Mouse (Mus musculus) intestine, embryonic 15.5 days (tissue): ENCODE results near the gene Ctbp2. TPM values are rescaled to one million over a fixed set of nuclear protein-coding genes. Genes with fewer than 3 reads are reported as not detected.
A peak's percentile ranks its signal among the peaks of the same experiment; 100 is the strongest.

ENCODE experiments used
- ATAC-seq: fragments of 200-750 bp; cut with Nextera tagmentation; 2 replicates; pipeline ENCODE4 v1.8.0; 2017; ENCODE audit warnings: moderate TSS enrichment, moderate library complexity
- H3K27ac ChIP-seq: fragments of 300-500 bp; sonication (generic); 2 replicates; pipeline ENCODE4 v1.5.1; 2015; ENCODE audit warnings: mild to moderate bottlenecking, inconsistent platforms
- H3K27me3 ChIP-seq: fragments of 300-500 bp; sonication (generic); replicated peaks from 2 replicates; pipeline ENCODE4 v1.6.1; 2015; ENCODE audit warnings: inconsistent platforms
- H3K36me3 ChIP-seq: fragments of 300-500 bp; sonication (generic); 2 replicates; pipeline ENCODE4 v1.6.1; 2015; ENCODE audit warnings: inconsistent platforms
- H3K4me1 ChIP-seq: fragments of 300-500 bp; sonication (generic); replicated peaks from 2 replicates; pipeline ENCODE4 v1.6.1; 2015; ENCODE audit warnings: inconsistent platforms
- H3K4me2 ChIP-seq: fragments of 300-500 bp; sonication (generic); replicated peaks from 2 replicates; pipeline ENCODE4 v1.6.1; 2015; ENCODE audit warnings: mild to moderate bottlenecking, inconsistent platforms
- H3K4me3 ChIP-seq: fragments of 300-500 bp; sonication (generic); replicated peaks from 2 replicates; pipeline ENCODE4 v1.5.1; 2015; ENCODE audit warnings: inconsistent platforms
- H3K9ac ChIP-seq: fragments of 300-500 bp; sonication (generic); 2 replicates; pipeline ENCODE4 v1.6.1; 2015; ENCODE audit warnings: inconsistent platforms
- H3K9me3 ChIP-seq: fragments of 300-500 bp; sonication (generic); 2 replicates; pipeline ENCODE4 v1.6.1; 2016; ENCODE audit warnings: inconsistent platforms
- WGBS: fragments of 180-500 bp; shearing (Covaris S2); methylation state at CpG from one replicate; pipeline ENCODE4 v1.1.7; 2015; 5-methylcytosine and 5-hydroxymethylcytosine counted together
- polyA plus RNA-seq: library from polyadenylated mRNA; unstranded; fragments of >200 nt; fragmentation: Nextera tagmentation; extraction: Ambion mirVana; gene quantifications from 2 replicates; pipeline ENCODE4 v1.2.1, GENCODE M21; 2015

Gene Ctbp2
- polyA plus RNA-seq, 1 experiment from 2014 or later, result 85.5 TPM

- ATAC-seq, result no peak
- H3K4me3 ChIP-seq, result no peak overlapping the region
Measured at GRCm38 (mm10) chr7:133133552-133133951, 9.4 kb upstream of the Ctbp2 start.

GRCm38 (mm10) chr7:133132702-133133101 is 8.5 kb upstream of the Ctbp2 start:
- no peak overlapping the region for H3K4me2 ChIP-seq
- H3K9me3 ChIP-seq, result no peaks in the 10 kb centered on the region
- H3K27ac ChIP-seq, result no peak overlapping the region
- ATAC-seq, result no peak
- H3K27me3 ChIP-seq, result no peaks in the 10 kb centered on the region
- no peaks in the 10 kb centered on the region for H3K4me1 ChIP-seq
- no peak overlapping the region for H3K9ac ChIP-seq
- H3K36me3 ChIP-seq, result no peaks in the 10 kb centered on the region
- 95% methylated on average over 5 of the region's 5 CpGs for WGBS
- no peak overlapping the region for H3K4me3 ChIP-seq

More at GRCm38 (mm10) chr7:133133552-133133951, 9.4 kb upstream of the Ctbp2 start:
- Histone ChIP-seq H3K27me3 (no peaks in the 10 kb centered on the region), H3K36me3 (no peaks in the 10 kb centered on the region), H3K4me2 (no peak overlapping the region), H3K9ac (no peak overlapping the region), H3K27ac (no peak overlapping the region), H3K9me3 (no peaks in the 10 kb centered on the region), H3K4me1 (no peaks in the 10 kb centered on the region)
- WGBS, result 72% methylated on average over 5 of the region's 5 CpGs

DNA sequence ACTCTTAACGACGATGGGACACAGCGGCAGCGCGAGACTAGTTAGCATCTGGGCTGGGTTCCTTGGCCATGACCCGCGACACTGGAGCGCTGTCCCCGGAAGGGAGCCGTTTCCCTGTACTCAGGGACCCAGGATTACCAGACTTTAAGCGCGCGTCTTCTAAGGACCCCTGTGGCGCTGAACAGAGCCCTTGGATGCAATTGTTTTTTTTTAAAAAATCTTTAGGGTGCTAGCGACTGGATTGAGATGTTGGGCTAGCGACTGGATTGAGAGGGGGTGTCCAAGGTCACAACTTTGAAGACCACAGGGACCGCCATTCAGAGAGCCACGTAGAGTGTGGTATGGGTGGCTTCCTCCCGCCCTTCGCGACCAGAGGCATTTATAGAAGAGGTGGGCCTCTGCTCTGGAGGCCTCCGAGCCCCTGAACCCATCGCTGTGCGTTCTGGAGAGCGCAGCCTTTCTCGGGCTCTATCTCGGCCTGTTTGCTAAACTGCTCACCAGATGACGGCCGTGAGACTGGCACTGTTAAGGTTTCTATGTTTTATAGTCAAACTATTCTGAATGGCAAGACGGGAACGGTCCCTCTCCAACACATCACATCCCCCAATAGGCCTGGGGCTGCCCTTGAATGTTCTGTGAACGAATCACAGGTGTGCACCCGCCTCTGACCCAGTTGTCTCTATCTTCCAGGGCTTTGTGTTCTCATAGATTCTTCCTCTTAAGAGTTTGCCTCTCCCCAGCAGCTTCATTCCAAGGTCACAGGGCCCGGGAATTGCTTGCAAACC is 739 bp upstream of the Ctbp2 start:
- 13% methylated on average over 34 of the region's 34 CpGs for WGBS
- no peaks in the 10 kb centered on the region for H3K36me3 ChIP-seq
- no peaks in the 10 kb centered on the region for H3K9me3 ChIP-seq
- H3K27ac ChIP-seq, result peak overlapping the region; percentile 99
- peak overlapping the region; percentile 89 for H3K4me2 ChIP-seq
- peak overlapping the region; percentile 95 for H3K4me3 ChIP-seq
- H3K9ac ChIP-seq, result peak overlapping the region; percentile 76
- H3K27me3 ChIP-seq, result no peaks in the 10 kb centered on the region
- peak; percentile 13 for ATAC-seq
- peaks cover 11% of the 10 kb centered on the region for H3K4me1 ChIP-seq

- Histone ChIP-seq H3K27me3 (no peaks in the 10 kb centered on the region), H3K36me3 (no peaks in the 10 kb centered on the region), H3K4me3 (peak within 1 kb of the TSS; percentile 95), H3K9me3 (no peaks in the 10 kb centered on the region), H3K9ac (peak within 1 kb of the TSS; percentile 96), H3K27ac (peak within 1 kb of the TSS; percentile 99), H3K4me1 (peaks cover 15% of the 10 kb centered on the region), H3K4me2 (peak within 1 kb of the TSS; percentile 89)
- peak; percentile 72 for ATAC-seq
- under 1% methylated on average over 31 of the region's 53 CpGs for WGBS
Measured at GRCm38 (mm10) chr7:133123244-133123998, 733 bp downstream of the Ctbp2 start, which contains the start of gene Fgfr2. Gene Fgfr2 (minus strand): TSS chr7:133123350.

DNA sequence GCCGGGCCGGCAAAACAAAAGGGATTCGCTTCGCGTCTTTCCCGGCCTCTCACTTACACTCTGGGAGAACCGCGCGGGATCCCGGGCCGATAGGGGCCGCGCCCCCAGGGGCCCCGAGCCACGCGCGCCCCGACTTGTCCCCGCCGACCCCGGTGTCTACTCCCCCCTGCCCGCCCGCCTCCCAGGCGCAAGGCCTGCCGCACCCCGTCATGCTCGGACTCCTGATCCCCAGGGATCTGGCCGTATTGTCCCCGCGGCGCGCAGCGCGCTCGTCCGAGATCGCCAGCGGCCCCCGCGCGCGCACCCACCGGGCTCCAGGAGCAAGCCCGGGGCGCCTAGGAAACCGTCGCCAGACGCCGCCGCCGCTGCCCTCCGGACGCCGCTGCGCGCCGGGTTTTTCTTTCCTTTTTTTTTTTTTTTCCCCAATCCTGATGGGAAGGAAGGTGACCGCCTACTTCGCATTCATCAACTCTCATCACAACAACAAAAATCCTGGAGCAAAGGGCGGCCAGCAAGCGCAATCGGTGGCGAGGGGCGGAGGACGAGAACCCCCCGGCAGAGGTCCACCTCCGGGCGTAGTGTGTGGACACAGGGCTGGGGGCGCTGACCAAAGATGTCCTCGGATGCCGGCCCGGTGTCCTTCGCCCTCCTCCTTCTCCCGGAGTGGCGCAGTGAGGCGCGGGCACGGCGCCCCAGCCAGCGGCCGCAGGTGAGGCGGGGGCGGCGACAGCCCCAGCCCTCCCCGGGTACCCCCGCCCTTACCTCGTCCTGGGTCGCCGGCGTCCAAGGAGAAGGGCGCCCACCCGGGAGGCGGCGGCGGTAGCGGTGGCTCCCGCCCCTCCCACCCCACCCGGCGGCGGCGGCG is 1.5 kb downstream of the Ctbp2 start:
- no peak; the same call in 1 of the 2 replicates for ATAC-seq

GRCm38 (mm10) chr7:133121661-133122378 is 2.3 kb downstream of the Ctbp2 start:
- ATAC-seq, result no peak
- Histone ChIP-seq H3K9ac (peak overlapping the region; percentile 96), H3K9me3 (no peaks in the 10 kb centered on the region), H3K4me2 (peak overlapping the region; percentile 89), H3K4me3 (peak overlapping the region; percentile 95), H3K4me1 (peaks cover 24% of the 10 kb centered on the region), H3K36me3 (no peaks in the 10 kb centered on the region), H3K27me3 (no peaks in the 10 kb centered on the region), H3K27ac (peak overlapping the region; percentile 99)
- WGBS, result under 1% methylated on average over 72 of the region's 94 CpGs

More for the DNA sequence above, 1.5 kb downstream of the Ctbp2 start:
- Histone ChIP-seq H3K4me1 (peaks cover 19% of the 10 kb centered on the region), H3K4me3 (peak overlapping the region; percentile 95), H3K9me3 (no peaks in the 10 kb centered on the region), H3K36me3 (no peaks in the 10 kb centered on the region), H3K9ac (peak overlapping the region; percentile 96), H3K27me3 (no peaks in the 10 kb centered on the region), H3K27ac (peak overlapping the region; percentile 99), H3K4me2 (peak overlapping the region; percentile 89)
- under 1% methylated on average over 80 of the region's 102 CpGs for WGBS

GRCm38 (mm10) chr7:133121080-133121607 is 3.0 kb downstream of the Ctbp2 start:
- peak overlapping the region; percentile 99 for H3K27ac ChIP-seq
- H3K4me2 ChIP-seq, result peak overlapping the region; percentile 89
- no peaks in the 10 kb centered on the region for H3K27me3 ChIP-seq
- peaks cover 25% of the 10 kb centered on the region for H3K4me1 ChIP-seq
- H3K36me3 ChIP-seq, result no peaks in the 10 kb centered on the region
- ATAC-seq, result no peak
- H3K9ac ChIP-seq, result peak overlapping the region; percentile 96
- H3K4me3 ChIP-seq, result peak overlapping the region; percentile 95
- WGBS, result 4% methylated on average over 14 of the region's 14 CpGs
- no peaks in the 10 kb centered on the region for H3K9me3 ChIP-seq

DNA sequence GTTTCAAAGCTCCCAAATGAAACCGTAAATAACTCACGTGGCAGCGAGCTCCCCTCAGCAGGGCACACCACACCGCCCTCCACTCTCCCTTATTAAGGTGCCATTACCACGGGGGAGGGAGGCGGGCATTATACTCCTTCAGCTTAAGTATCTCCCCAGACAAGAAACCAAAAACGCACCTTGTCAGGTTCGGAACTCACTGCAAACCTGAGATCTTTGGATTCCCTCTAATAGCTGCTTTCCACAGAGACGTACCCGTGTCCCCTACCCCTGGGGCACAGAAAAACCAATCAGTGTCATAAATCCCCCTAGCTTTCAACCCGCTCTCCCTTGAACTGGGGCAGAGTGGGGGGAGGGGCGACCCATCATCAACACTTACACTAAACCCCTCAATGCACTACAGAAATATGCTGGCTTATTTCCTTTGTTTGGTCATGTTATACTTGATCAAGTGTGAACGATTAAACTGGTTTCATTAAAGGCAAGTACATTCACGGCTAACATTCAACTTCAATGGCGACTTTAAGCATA is 3.9 kb downstream of the Ctbp2 start:
- no peak for ATAC-seq
- H3K4me3 ChIP-seq, result peak overlapping the region; percentile 16; the same call in 1 of the 2 replicates
- no peak overlapping the region for H3K27ac ChIP-seq
- peak overlapping the region; percentile 89 for H3K4me2 ChIP-seq
- WGBS, result 19% methylated on average over 15 of the region's 15 CpGs
- H3K4me1 ChIP-seq, result peaks cover 29% of the 10 kb centered on the region
- peak overlapping the region; percentile 1; the same call in 1 of the 2 replicates for H3K9ac ChIP-seq
- H3K27me3 ChIP-seq, result no peaks in the 10 kb centered on the region
- no peaks in the 10 kb centered on the region for H3K36me3 ChIP-seq
- no peaks in the 10 kb centered on the region for H3K9me3 ChIP-seq

- Histone ChIP-seq H3K36me3 (no peaks in the 10 kb centered on the region), H3K9ac (peak overlapping the region; percentile 21; the same call in 1 of the 2 replicates), H3K4me1 (peaks cover 46% of the 10 kb centered on the region), H3K4me3 (no peak overlapping the region), H3K27ac (peak overlapping the region; percentile 48; the same call in 1 of the 2 replicates), H3K9me3 (no peaks in the 10 kb centered on the region), H3K27me3 (no peaks in the 10 kb centered on the region), H3K4me2 (peak overlapping the region; percentile 12; the same call in 1 of the 2 replicates)
- ATAC-seq, result no peak
- 33% methylated on average over 2 of the region's 2 CpGs for WGBS
Measured at GRCm38 (mm10) chr7:133117815-133118214, 6.3 kb downstream of the Ctbp2 start.

GRCm38 (mm10) chr7:133116542-133116941 is 7.6 kb downstream of the Ctbp2 start:
- Histone ChIP-seq H3K4me3 (no peak overlapping the region), H3K4me2 (peak overlapping the region; percentile 55), H3K9ac (no peak overlapping the region), H3K4me1 (peaks cover 59% of the 10 kb centered on the region), H3K9me3 (no peaks in the 10 kb centered on the region), H3K27me3 (no peaks in the 10 kb centered on the region), H3K36me3 (no peaks in the 10 kb centered on the region), H3K27ac (peak overlapping the region; percentile 81)
- ATAC-seq, result peak; percentile 78

GRCm38 (mm10) chr7:133115886-133116285 is 8.3 kb downstream of the Ctbp2 start:
- H3K4me2 ChIP-seq, result peak overlapping the region; percentile 55
- 12% methylated on average over 15 of the region's 15 CpGs for WGBS
- no peaks in the 10 kb centered on the region for H3K27me3 ChIP-seq
- peak; percentile 16; the same call in 1 of the 2 replicates for ATAC-seq
- H3K4me3 ChIP-seq, result peak overlapping the region; percentile 16
- no peaks in the 10 kb centered on the region for H3K36me3 ChIP-seq
- H3K27ac ChIP-seq, result peak overlapping the region; percentile 81
- H3K9ac ChIP-seq, result no peak overlapping the region
- H3K9me3 ChIP-seq, result no peaks in the 10 kb centered on the region
- peaks cover 66% of the 10 kb centered on the region for H3K4me1 ChIP-seq
